Mouse (Mus musculus) liver (tissue): ENCODE data around the gene Ston1.

Source experiments
- DNase-seq: peaks from one replicate; pipeline ENCODE4 v3.0.0-alpha.2; 2020; ENCODE audit warnings: mixed read lengths

Gene Ston1

GRCm38 (mm10) chr17:88696656-88697333, 99.3 kb downstream of the Ston1 start:
- no peak for DNase-seq

- no peak for DNase-seq
These were observed 103.4 kb downstream of the Ston1 start for GRCm38 (mm10) chr17:88700901-88701300.

GRCm38 (mm10) chr17:88702345-88702744, 104.9 kb downstream of the Ston1 start:
- no peak for DNase-seq

- DNase-seq = no peak
These were observed 105.6 kb downstream of the Ston1 start for GRCm38 (mm10) chr17:88703112-88703511.

- no peak for DNase-seq
These were observed 108.8 kb downstream of the Ston1 start for GRCm38 (mm10) chr17:88706231-88706649.
